Mouse (Mus musculus) spleen, adult 2 months (tissue): ENCODE measurements around the gene Zfp831.

Experiments used
- CTCF ChIP-seq: fragments of 200-500 bp; IDR thresholded peaks from 2 replicates; pipeline ENCODE4 v1.5.1; 2011; ENCODE audit warnings: mild to moderate bottlenecking, inconsistent platforms; ENCODE audit not compliant: insufficient read depth, insufficient read length, insufficient replicate concordance; ENCODE audit errors: extremely low read depth
- POLR2A ChIP-seq: fragments of 200-500 bp; IDR thresholded peaks from 2 replicates; pipeline ENCODE4 v1.6.1; 2011; ENCODE audit warnings: low read depth, low read length, inconsistent platforms

DNA sequence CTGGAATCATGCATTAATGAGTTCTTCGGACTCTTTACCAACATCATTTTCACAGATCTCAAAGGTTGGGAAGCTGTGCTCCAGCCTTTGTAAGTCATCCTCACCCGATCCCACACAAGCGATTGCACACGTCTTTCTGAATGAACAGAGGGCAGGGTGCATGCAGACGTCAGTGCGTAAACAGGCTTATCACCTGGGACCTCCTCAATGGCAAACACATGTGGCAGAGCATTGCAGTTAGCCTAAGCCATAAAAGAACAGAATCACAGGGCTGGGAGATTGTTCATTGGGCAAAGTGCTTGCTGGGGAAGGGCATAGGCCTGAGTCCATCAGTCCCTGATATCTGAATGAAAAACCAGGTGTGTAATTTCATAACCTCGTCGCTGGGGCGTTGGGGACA is 17.0 kb downstream of the Zfp831 start:
- no peak for TF ChIP-seq CTCF
- no peak for TF ChIP-seq POLR2A
